Mouse (Mus musculus): Measurements from ENCODE around the gene Zic5. TPM values are rescaled to one million over a fixed set of nuclear protein-coding genes. Genes with fewer than 3 reads are reported as not detected.
A peak's percentile ranks its signal among the peaks of the same experiment; 100 is the strongest.

Zic5 gene
- polyA plus RNA-seq, 1 experiment = 24.8 TPM

GRCm38 (mm10) chr14:122436850-122437249, 28.6 kb downstream of the Zic5 start:
- no peak overlapping the region for H3K9ac ChIP-seq (ENCODE audit: low read depth, poor library complexity, severe bottlenecking)
- H3K27ac ChIP-seq (ENCODE audit: insufficient read depth, low read length) = no peak overlapping the region
- H3K9me3 ChIP-seq (replicated peaks; ENCODE audit: control insufficient read depth, insufficient read depth, low read length, poor library complexity, severe bottlenecking) = no peaks in the 10 kb centered on the region
- H3K27me3 ChIP-seq (ENCODE audit: control insufficient read depth, insufficient read depth, low read length, poor library complexity, severe bottlenecking) = no peaks in the 10 kb centered on the region
- no peak for TF ChIP-seq POLR2A (IDR thresholded peaks at IDR 0.05; ENCODE audit: insufficient read depth, low read length)
- H3K4me3 ChIP-seq (ENCODE audit: low read depth, low read length) = no peak overlapping the region
- H3K36me3 ChIP-seq (ENCODE audit: control insufficient read depth, insufficient read depth, low read length, poor library complexity, severe bottlenecking) = no peaks in the 10 kb centered on the region
- H3K4me1 ChIP-seq (ENCODE audit: control insufficient read depth, insufficient read depth, low read length) = peaks cover 7% of the 10 kb centered on the region

- H3K9ac ChIP-seq (ENCODE audit: low read depth, poor library complexity, severe bottlenecking) = peak overlapping the region; percentile 23; the same call in 1 of the 2 replicates
- H3K4me3 ChIP-seq (ENCODE audit: low read depth, low read length) = peak overlapping the region; percentile 12; the same call in 1 of the 2 replicates
- peak overlapping the region; percentile 82 for H3K27ac ChIP-seq (ENCODE audit: insufficient read depth, low read length)
- no peaks in the 10 kb centered on the region for H3K36me3 ChIP-seq (ENCODE audit: control insufficient read depth, insufficient read depth, low read length, poor library complexity, severe bottlenecking)
- peaks cover 11% of the 10 kb centered on the region for H3K4me1 ChIP-seq (ENCODE audit: control insufficient read depth, insufficient read depth, low read length)
- TF ChIP-seq EP300 (IDR thresholded peaks at IDR 0.05; ENCODE audit: insufficient read depth, low read depth, low read length) (0 out of 2 replicates have a peak, but pooled peaks have one; percentile 4), CTCF (IDR thresholded peaks at IDR 0.05; ENCODE audit: low read depth, low read length) (no peak)
- H3K27me3 ChIP-seq (ENCODE audit: control insufficient read depth, insufficient read depth, low read length, poor library complexity, severe bottlenecking) = no peaks in the 10 kb centered on the region
- H3K9me3 ChIP-seq (replicated peaks; ENCODE audit: control insufficient read depth, insufficient read depth, low read length, poor library complexity, severe bottlenecking) = no peaks in the 10 kb centered on the region
These were observed 31.4 kb downstream of the Zic5 start for GRCm38 (mm10) chr14:122434039-122434438.

- Histone ChIP-seq H3K36me3 (ENCODE audit: control insufficient read depth, insufficient read depth, low read length, poor library complexity, severe bottlenecking) (no peaks in the 10 kb centered on the region), H3K9ac (ENCODE audit: low read depth, poor library complexity, severe bottlenecking) (no peak overlapping the region), H3K4me3 (ENCODE audit: low read depth, low read length) (no peak overlapping the region), H3K9me3 (replicated peaks; ENCODE audit: control insufficient read depth, insufficient read depth, low read length, poor library complexity, severe bottlenecking) (no peaks in the 10 kb centered on the region), H3K27me3 (ENCODE audit: control insufficient read depth, insufficient read depth, low read length, poor library complexity, severe bottlenecking) (no peaks in the 10 kb centered on the region), H3K4me1 (ENCODE audit: control insufficient read depth, insufficient read depth, low read length) (peaks cover 11% of the 10 kb centered on the region), H3K27ac (ENCODE audit: insufficient read depth, low read length) (peak overlapping the region; percentile 36; the same call in 1 of the 2 replicates)
- TF ChIP-seq EP300 (IDR thresholded peaks at IDR 0.05; ENCODE audit: insufficient read depth, low read depth, low read length) (no peak), POLR2A (IDR thresholded peaks at IDR 0.05; ENCODE audit: insufficient read depth, low read length) (no peak)
These were observed 32.9 kb downstream of the Zic5 start for GRCm38 (mm10) chr14:122432558-122432957.

GRCm38 (mm10) chr14:122427654-122428053, 37.8 kb downstream of the Zic5 start:
- Histone ChIP-seq H3K4me1 (ENCODE audit: control insufficient read depth, insufficient read depth, low read length) (peaks cover 6% of the 10 kb centered on the region), H3K9me3 (replicated peaks; ENCODE audit: control insufficient read depth, insufficient read depth, low read length, poor library complexity, severe bottlenecking) (no peaks in the 10 kb centered on the region), H3K27ac (ENCODE audit: insufficient read depth, low read length) (no peak overlapping the region), H3K4me3 (ENCODE audit: low read depth, low read length) (no peak overlapping the region), H3K9ac (ENCODE audit: low read depth, poor library complexity, severe bottlenecking) (no peak overlapping the region), H3K27me3 (ENCODE audit: control insufficient read depth, insufficient read depth, low read length, poor library complexity, severe bottlenecking) (no peaks in the 10 kb centered on the region), H3K36me3 (ENCODE audit: control insufficient read depth, insufficient read depth, low read length, poor library complexity, severe bottlenecking) (no peaks in the 10 kb centered on the region)
- no peak for TF ChIP-seq POLR2A (IDR thresholded peaks at IDR 0.05; ENCODE audit: insufficient read depth, low read length)
- no peak for TF ChIP-seq CTCF (IDR thresholded peaks at IDR 0.05; ENCODE audit: low read depth, low read length)
- TF ChIP-seq EP300 (IDR thresholded peaks at IDR 0.05; ENCODE audit: insufficient read depth, low read depth, low read length) = no peak

- no peaks in the 10 kb centered on the region for H3K36me3 ChIP-seq (ENCODE audit: control insufficient read depth, insufficient read depth, low read length, poor library complexity, severe bottlenecking)
- no peak overlapping the region for H3K27ac ChIP-seq (ENCODE audit: insufficient read depth, low read length)
- peaks cover 4% of the 10 kb centered on the region for H3K4me1 ChIP-seq (ENCODE audit: control insufficient read depth, insufficient read depth, low read length)
- no peak overlapping the region for H3K9ac ChIP-seq (ENCODE audit: low read depth, poor library complexity, severe bottlenecking)
- no peaks in the 10 kb centered on the region for H3K9me3 ChIP-seq (replicated peaks; ENCODE audit: control insufficient read depth, insufficient read depth, low read length, poor library complexity, severe bottlenecking)
- no peak for TF ChIP-seq EP300 (IDR thresholded peaks at IDR 0.05; ENCODE audit: insufficient read depth, low read depth, low read length)
- TF ChIP-seq POLR2A (IDR thresholded peaks at IDR 0.05; ENCODE audit: insufficient read depth, low read length) = no peak
- TF ChIP-seq CTCF (IDR thresholded peaks at IDR 0.05; ENCODE audit: low read depth, low read length) = no peak
- no peaks in the 10 kb centered on the region for H3K27me3 ChIP-seq (ENCODE audit: control insufficient read depth, insufficient read depth, low read length, poor library complexity, severe bottlenecking)
- H3K4me3 ChIP-seq (ENCODE audit: low read depth, low read length) = no peak overlapping the region
These were observed 38.3 kb downstream of the Zic5 start for GRCm38 (mm10) chr14:122427204-122427560.

GRCm38 (mm10) chr14:122426529-122427203, 38.8 kb downstream of the Zic5 start:
- Histone ChIP-seq H3K36me3 (ENCODE audit: control insufficient read depth, insufficient read depth, low read length, poor library complexity, severe bottlenecking) (no peaks in the 10 kb centered on the region), H3K4me1 (ENCODE audit: control insufficient read depth, insufficient read depth, low read length) (peaks cover 4% of the 10 kb centered on the region), H3K9ac (ENCODE audit: low read depth, poor library complexity, severe bottlenecking) (no peak overlapping the region), H3K27ac (ENCODE audit: insufficient read depth, low read length) (no peak overlapping the region), H3K4me3 (ENCODE audit: low read depth, low read length) (no peak overlapping the region), H3K9me3 (replicated peaks; ENCODE audit: control insufficient read depth, insufficient read depth, low read length, poor library complexity, severe bottlenecking) (no peaks in the 10 kb centered on the region), H3K27me3 (ENCODE audit: control insufficient read depth, insufficient read depth, low read length, poor library complexity, severe bottlenecking) (no peaks in the 10 kb centered on the region)
- TF ChIP-seq CTCF (IDR thresholded peaks at IDR 0.05; ENCODE audit: low read depth, low read length) (no peak), POLR2A (IDR thresholded peaks at IDR 0.05; ENCODE audit: insufficient read depth, low read length) (no peak), EP300 (IDR thresholded peaks at IDR 0.05; ENCODE audit: insufficient read depth, low read depth, low read length) (no peak)
